Mouse (Mus musculus) erythroblast, embryonic 14.5 days (primary cell): ENCODE measurements around the gene Serping1.

Experiments
- GATA1 ChIP-seq: IDR thresholded peaks from 2 replicates; pipeline ENCODE4 v1.6.1; 2012; ENCODE audit warnings: low read length, inconsistent platforms, mixed read lengths
- TAL1 ChIP-seq: IDR thresholded peaks from 3 replicates; pipeline ENCODE4 v1.6.1; 2012; ENCODE audit warnings: low read length, inconsistent platforms, mixed read lengths

DNA sequence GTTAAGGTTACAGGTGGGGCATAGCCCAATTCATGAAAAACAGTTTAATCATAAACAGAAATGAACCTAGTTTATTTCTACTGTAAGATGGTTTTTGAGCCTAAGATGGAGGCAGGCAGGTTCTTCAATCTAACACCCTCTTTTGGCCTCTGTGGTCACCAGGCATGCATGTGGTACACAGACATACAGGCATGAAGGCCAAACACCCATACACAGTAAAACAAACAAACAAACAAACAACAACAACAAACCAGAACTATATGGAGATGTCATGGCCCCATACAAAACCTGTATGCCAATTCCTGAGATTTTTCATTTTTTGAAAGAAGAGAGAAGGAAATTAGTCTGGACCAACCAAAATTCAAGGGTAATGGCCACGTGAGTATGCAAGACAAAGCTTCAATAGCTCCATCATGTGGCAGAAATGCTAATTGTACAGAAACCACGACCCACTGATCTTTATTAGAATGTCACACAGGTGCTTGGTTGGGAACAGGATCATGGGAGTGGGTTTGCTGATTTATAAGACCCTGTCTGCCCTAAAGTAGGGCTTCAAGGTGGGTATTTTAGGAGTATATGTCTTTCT lies 16.6 kb downstream of the Serping1 start:
- TF ChIP-seq TAL1: no peak
- TF ChIP-seq GATA1: no peak
